Mouse (Mus musculus) forebrain, embryonic 13.5 days (tissue): ENCODE results near the gene Gm21973. TPM values are rescaled to one million over a fixed set of nuclear protein-coding genes. Genes with fewer than 3 reads are reported as not detected.

Experiments
- ATAC-seq: fragments of 200-750 bp; cut with Nextera tagmentation; 2 replicates; pipeline ENCODE4 v1.8.0; 2017
- H3K27ac ChIP-seq: fragments of 300-500 bp; sonication (generic); 2 replicates; pipeline ENCODE4 v1.5.1; 2015; ENCODE audit warnings: inconsistent platforms, mild to moderate bottlenecking, moderate library complexity
- H3K27me3 ChIP-seq: fragments of 300-500 bp; sonication (generic); 2 replicates; pipeline ENCODE4 v1.6.1; 2015; ENCODE audit warnings: mild to moderate bottlenecking, inconsistent platforms
- H3K36me3 ChIP-seq: fragments of 300-500 bp; sonication (generic); 2 replicates; pipeline ENCODE4 v1.6.1; 2015; ENCODE audit warnings: mild to moderate bottlenecking, inconsistent platforms; ENCODE audit not compliant: poor library complexity, severe bottlenecking
- H3K4me1 ChIP-seq: fragments of 300-500 bp; sonication (generic); 2 replicates; pipeline ENCODE4 v1.6.1; 2015; ENCODE audit warnings: inconsistent platforms
- H3K4me2 ChIP-seq: fragments of 300-500 bp; sonication (generic); 2 replicates; pipeline ENCODE4 v1.6.1; 2015; ENCODE audit warnings: inconsistent platforms, mild to moderate bottlenecking, moderate library complexity
- H3K4me3 ChIP-seq: fragments of 300-500 bp; sonication (generic); 2 replicates; pipeline ENCODE4 v1.5.1; 2015; ENCODE audit warnings: mild to moderate bottlenecking, inconsistent platforms
- H3K9ac ChIP-seq: fragments of 300-500 bp; sonication (generic); 2 replicates; pipeline ENCODE4 v1.6.1; 2015; ENCODE audit warnings: mild to moderate bottlenecking, inconsistent platforms
- H3K9me3 ChIP-seq: fragments of 300-500 bp; sonication (generic); replicated peaks from 2 replicates; pipeline ENCODE4 v1.6.1; 2016; ENCODE audit warnings: inconsistent platforms
- WGBS: fragments of 180-500 bp; shearing (Covaris S2); methylation state at CpG from one replicate; pipeline ENCODE4 v1.1.7; 2015; 5-methylcytosine and 5-hydroxymethylcytosine counted together
- polyA plus RNA-seq: library from polyadenylated mRNA; unstranded; fragments of >200 nt; fragmentation: Nextera tagmentation; extraction: Ambion mirVana; gene quantifications from 2 replicates; pipeline ENCODE4 v1.2.1, GENCODE M21; 2015

The Gm21973 gene
- polyA plus RNA-seq, 1 experiment from 2014 or later: not detected

GRCm38 (mm10) chr15:10410881-10411280 is 85.7 kb downstream of the Gm21973 start:
- no peaks in the 10 kb centered on the region for H3K9me3 ChIP-seq
- 86% methylated on average over 2 of the region's 2 CpGs for WGBS
- no peaks in the 10 kb centered on the region for H3K4me1 ChIP-seq

GRCm38 (mm10) chr15:10413656-10414055 is 88.5 kb downstream of the Gm21973 start:
- H3K27me3 ChIP-seq: no peaks in the 10 kb centered on the region
- ATAC-seq: no peak
- H3K4me2 ChIP-seq: no peak overlapping the region
- no peak overlapping the region for H3K4me3 ChIP-seq
- H3K9me3 ChIP-seq: no peaks in the 10 kb centered on the region
- WGBS: 89% methylated on average over 6 of the region's 6 CpGs
- H3K9ac ChIP-seq: no peak overlapping the region
- H3K36me3 ChIP-seq: no peaks in the 10 kb centered on the region
- no peaks in the 10 kb centered on the region for H3K4me1 ChIP-seq
- H3K27ac ChIP-seq: no peak overlapping the region

More at GRCm38 (mm10) chr15:10410881-10411280, 85.7 kb downstream of the Gm21973 start:
- Histone ChIP-seq H3K4me2 (no peak overlapping the region), H3K36me3 (no peaks in the 10 kb centered on the region), H3K27me3 (no peaks in the 10 kb centered on the region), H3K4me3 (no peak overlapping the region), H3K9ac (no peak overlapping the region), H3K27ac (no peak overlapping the region)
- no peak for ATAC-seq

- 12% methylated on average over 7 of the region's 7 CpGs for WGBS
- Histone ChIP-seq H3K27me3 (no peaks in the 10 kb centered on the region), H3K4me2 (peak overlapping the region; percentile 29), H3K4me3 (no peak overlapping the region), H3K9me3 (no peaks in the 10 kb centered on the region), H3K27ac (peak overlapping the region; percentile 60), H3K36me3 (no peaks in the 10 kb centered on the region), H3K9ac (no peak overlapping the region), H3K4me1 (peaks cover 22% of the 10 kb centered on the region)
- ATAC-seq: peak; percentile 91
These were observed 96.1 kb downstream of the Gm21973 start for GRCm38 (mm10) chr15:10421138-10421784.

GRCm38 (mm10) chr15:10421785-10422144 is 96.6 kb downstream of the Gm21973 start:
- peak overlapping the region; percentile 60 for H3K27ac ChIP-seq
- peak; percentile 64 for ATAC-seq
- H3K4me2 ChIP-seq: peak overlapping the region; percentile 29
- H3K27me3 ChIP-seq: no peaks in the 10 kb centered on the region
- no peaks in the 10 kb centered on the region for H3K9me3 ChIP-seq
- H3K36me3 ChIP-seq: no peaks in the 10 kb centered on the region
- peaks cover 22% of the 10 kb centered on the region for H3K4me1 ChIP-seq
- H3K9ac ChIP-seq: no peak overlapping the region
- no peak overlapping the region for H3K4me3 ChIP-seq
- WGBS: 0% methylated on average over 1 of the region's 1 CpGs

Other genes starting within 250 kb of the Gm21973 start
- gene Prlr, start 148.1 kb upstream of the Gm21973 start, polyA plus RNA-seq: 0.32 and 0.39 TPM in 2 replicates
- gene Agxt2, start 33.2 kb downstream of the Gm21973 start, polyA plus RNA-seq: not detected in 2 replicates
- gene Dnajc21, start 145.1 kb downstream of the Gm21973 start, polyA plus RNA-seq: 9.8 and 10.4 TPM in 2 replicates
- 103 and 118 TPM in 2 replicates for gene Brix1, start 160.6 kb downstream of the Gm21973 start, polyA plus RNA-seq
- 37.4 and 40.7 TPM in 2 replicates for gene Rad1, start 160.6 kb downstream of the Gm21973 start, polyA plus RNA-seq
- gene Ttc23l, start 233.3 kb downstream of the Gm21973 start, polyA plus RNA-seq: not detected in 2 replicates